Mouse (Mus musculus): ENCODE results near the gene Otor. TPM values are rescaled to one million over a fixed set of nuclear protein-coding genes. Genes with fewer than 3 reads are reported as not detected.
A peak's percentile ranks its signal among the peaks of the same experiment; 100 is the strongest.

The Otor gene
- polyA plus RNA-seq, 2 experiments: 5.6 to 7.7 TPM

DNA sequence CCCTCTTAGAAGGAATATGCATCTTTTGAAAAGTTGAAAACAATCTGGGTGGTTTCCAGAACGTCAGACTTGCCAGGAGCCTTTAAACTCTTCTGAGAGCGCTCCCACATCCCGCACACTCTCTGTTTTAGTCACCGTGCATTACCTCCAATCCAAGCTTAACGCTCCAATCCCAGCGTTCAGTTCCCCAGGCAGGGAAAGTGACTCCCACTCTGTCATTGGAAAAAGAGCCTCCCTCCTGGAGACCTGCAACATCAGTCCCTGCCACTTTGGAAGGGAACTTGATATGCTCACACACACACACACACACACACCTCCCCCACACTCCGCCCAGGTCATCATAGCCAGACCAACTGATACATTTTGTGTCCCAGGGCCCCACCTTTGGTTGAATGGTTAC lies 39.9 kb downstream of the Otor start:
- ATAC-seq (ENCODE audit: low FRiP score, low read depth) (no peak), DNase-seq (ENCODE audit: low spot score) (no peak)
- Histone ChIP-seq H3K4me3 (replicated peaks; ENCODE audit: low read length) (no peak overlapping the region), H3K27ac (replicated peaks; ENCODE audit: low read depth, low read length) (no peak overlapping the region), H3K9ac (ENCODE audit: low read depth, low read length, severe bottlenecking) (no peak overlapping the region), H3K36me3 (ENCODE audit: control insufficient read depth, insufficient read depth, low read length) (no peaks in the 10 kb centered on the region), H3K9me3 (ENCODE audit: control insufficient read depth, low read length) (no peaks in the 10 kb centered on the region), H3K27me3 (ENCODE audit: control insufficient read depth, insufficient read depth, low read length) (no peaks in the 10 kb centered on the region), H3K4me2 (replicated peaks; ENCODE audit: low read depth, low read length, severe bottlenecking) (no peak overlapping the region), H3K4me1 (ENCODE audit: control insufficient read depth, insufficient read depth, low read length) (no peaks in the 10 kb centered on the region)
- TF ChIP-seq POLR2A (IDR thresholded peaks at IDR 0.05; ENCODE audit: borderline replicate concordance, extremely low read depth, insufficient read depth, insufficient read length): no peak
- 83% methylated on average over 7 of the region's 7 CpGs for WGBS

- H3K36me3 ChIP-seq (ENCODE audit: control insufficient read depth, insufficient read depth, low read length): no peaks in the 10 kb centered on the region
- no peak for ATAC-seq (ENCODE audit: low FRiP score, low read depth)
- no peak overlapping the region for H3K4me2 ChIP-seq (replicated peaks; ENCODE audit: low read depth, low read length, severe bottlenecking)
- H3K27ac ChIP-seq (replicated peaks; ENCODE audit: low read depth, low read length): no peak overlapping the region
- H3K4me1 ChIP-seq (ENCODE audit: control insufficient read depth, insufficient read depth, low read length): no peaks in the 10 kb centered on the region
- H3K9me3 ChIP-seq (ENCODE audit: control insufficient read depth, low read length): no peaks in the 10 kb centered on the region
- peak; percentile 14 for DNase-seq (ENCODE audit: low spot score)
- H3K4me3 ChIP-seq (replicated peaks; ENCODE audit: low read length): no peak overlapping the region
- WGBS: 68% methylated on average over 5 of the region's 5 CpGs
- H3K9ac ChIP-seq (ENCODE audit: low read depth, low read length, severe bottlenecking): no peak overlapping the region
- no peak for TF ChIP-seq POLR2A (IDR thresholded peaks at IDR 0.05; ENCODE audit: borderline replicate concordance, extremely low read depth, insufficient read depth, insufficient read length)
- H3K27me3 ChIP-seq (ENCODE audit: control insufficient read depth, insufficient read depth, low read length): no peaks in the 10 kb centered on the region
Observed at GRCm38 (mm10) chr2:143131098-143131646, 52.9 kb downstream of the Otor start.

Other genes with a start within 250 kb of the Otor start
- gene Kif16b, start 176.9 kb upstream of the Otor start, polyA plus RNA-seq (2012; rRNA removed): 7.9 and 9.4 TPM in 2 replicates
- gene Kif16b, start 176.9 kb upstream of the Otor start, polyA plus RNA-seq (2014; fragmentation: Nextera tagmentation; extraction: Ambion mirVana): 10.6 and 11.9 TPM in 2 replicates
- gene Snrpb2, start 15.4 kb upstream of the Otor start, polyA plus RNA-seq (2012; rRNA removed): 34.1 and 51.7 TPM in 2 replicates
- 85.0 and 85.3 TPM in 2 replicates for gene Snrpb2, start 15.4 kb upstream of the Otor start, polyA plus RNA-seq (2014; fragmentation: Nextera tagmentation; extraction: Ambion mirVana)

All from limb, embryonic 14.5 days (tissue).